Mouse (Mus musculus) E14TG2a.4 (cell line): ENCODE data around the gene Nsdhl.

Experiments
- CTCF ChIP-seq: conservative IDR thresholded peaks from 2 replicates; pipeline ENCODE4 v1.5.1; 2014; ENCODE audit warnings: low read length
- POU5F1 ChIP-seq: IDR thresholded peaks from 2 replicates; pipeline ENCODE4 v1.6.1; 2014; ENCODE audit warnings: low read length, borderline replicate concordance

- TF ChIP-seq CTCF (no peak), POU5F1 (no peak)
Observed at GRCm38 (mm10) chrX:72985607-72986006, 67.2 kb downstream of the Nsdhl start.
